Mouse (Mus musculus): ENCODE measurements at regions not wholly inside any gene's neighbourhood (a gene's known extent, or its start where the extent isn't known, plus 50 kb on each side); places are given as distances from the start of the nearest gene placed in this dataset.
A peak's percentile ranks its signal among the peaks of the same experiment; 100 is the strongest.

GRCm38 (mm10) chr15:87102211-87102610, 441.9 kb upstream of the Fam19a5 start:
- DNase-seq: no peak

GRCm38 (mm10) chr15:87105951-87106350, 438.1 kb upstream of the Fam19a5 start:
- no peak for DNase-seq

GRCm38 (mm10) chr15:87107701-87108100, 436.4 kb upstream of the Fam19a5 start:
- DNase-seq: no peak

- no peak for DNase-seq
These were observed 435.7 kb upstream of the Fam19a5 start for GRCm38 (mm10) chr15:87108411-87108810.

- no peak for DNase-seq
These were observed 421.4 kb upstream of the Fam19a5 start for GRCm38 (mm10) chr15:87122656-87123055.

- no peak for DNase-seq
These were observed 418.5 kb upstream of the Fam19a5 start for GRCm38 (mm10) chr15:87125427-87126148.

GRCm38 (mm10) chr15:87138870-87139269, 405.2 kb upstream of the Fam19a5 start:
- no peak for DNase-seq

- DNase-seq: no peak
These were observed 375.0 kb upstream of the Fam19a5 start for GRCm38 (mm10) chr15:87169136-87169535.

- no peak for DNase-seq
These were observed 373.2 kb upstream of the Fam19a5 start for GRCm38 (mm10) chr15:87170890-87171289.

GRCm38 (mm10) chr15:87173096-87173495, 371.0 kb upstream of the Fam19a5 start:
- DNase-seq: no peak

GRCm38 (mm10) chr15:87178646-87179045, 365.5 kb upstream of the Fam19a5 start:
- DNase-seq: no peak

- no peak for DNase-seq
These were observed 363.3 kb upstream of the Fam19a5 start for GRCm38 (mm10) chr15:87180836-87181235.

GRCm38 (mm10) chr15:87184248-87184647, 359.9 kb upstream of the Fam19a5 start:
- DNase-seq: no peak

GRCm38 (mm10) chr15:87188816-87189455, 355.2 kb upstream of the Fam19a5 start:
- DNase-seq: no peak

GRCm38 (mm10) chr15:87191901-87192300, 352.2 kb upstream of the Fam19a5 start:
- no peak for DNase-seq

- DNase-seq: peak; percentile 23
These were observed 347.7 kb upstream of the Fam19a5 start for GRCm38 (mm10) chr15:87196306-87196893.

GRCm38 (mm10) chr15:87199641-87200040, 344.5 kb upstream of the Fam19a5 start:
- no peak for DNase-seq

GRCm38 (mm10) chr15:87200282-87201048, 343.6 kb upstream of the Fam19a5 start:
- peak; percentile 24 for DNase-seq

GRCm38 (mm10) chr15:87201055-87201454, 343.0 kb upstream of the Fam19a5 start:
- peak; percentile 24 for DNase-seq

- no peak for DNase-seq
These were observed 314.1 kb upstream of the Fam19a5 start for GRCm38 (mm10) chr15:87229951-87230350.

- DNase-seq: no peak
These were observed 308.0 kb upstream of the Fam19a5 start for GRCm38 (mm10) chr15:87236096-87236495.

GRCm38 (mm10) chr15:87239057-87239456, 305.0 kb upstream of the Fam19a5 start:
- no peak for DNase-seq

- DNase-seq: no peak
These were observed 282.6 kb upstream of the Fam19a5 start for GRCm38 (mm10) chr15:87261497-87261896.

Measured in embryo, embryonic 11 days (tissue).